Mouse (Mus musculus): ENCODE results near the gene Dzip1. TPM values are rescaled to one million over a fixed set of nuclear protein-coding genes. Genes with fewer than 3 reads are reported as not detected.

Dzip1 gene
- polyA plus RNA-seq, 1 experiment, result 47.2 TPM

- H3K9me3 ChIP-seq (replicated peaks; ENCODE audit: control insufficient read depth, insufficient read depth, low read length, poor library complexity, severe bottlenecking), result no peaks in the 10 kb centered on the region
- H3K27ac ChIP-seq (ENCODE audit: insufficient read depth, low read length), result no peak overlapping the region
- TF ChIP-seq CTCF (IDR thresholded peaks at IDR 0.05; ENCODE audit: low read depth, low read length) (no peak), POLR2A (IDR thresholded peaks at IDR 0.05; ENCODE audit: insufficient read depth, low read length) (no peak), EP300 (IDR thresholded peaks at IDR 0.05; ENCODE audit: insufficient read depth, low read depth, low read length) (no peak)
- no peak overlapping the region for H3K4me3 ChIP-seq (ENCODE audit: low read depth, low read length)
- H3K4me1 ChIP-seq (ENCODE audit: control insufficient read depth, insufficient read depth, low read length), result peaks cover 2% of the 10 kb centered on the region
- H3K27me3 ChIP-seq (ENCODE audit: control insufficient read depth, insufficient read depth, low read length, poor library complexity, severe bottlenecking), result no peaks in the 10 kb centered on the region
- H3K9ac ChIP-seq (ENCODE audit: low read depth, poor library complexity, severe bottlenecking), result no peak overlapping the region
- 0 out of 2 replicates have a peak, but pooled peaks cover 4% of the 10 kb centered on the region for H3K36me3 ChIP-seq (ENCODE audit: control insufficient read depth, insufficient read depth, low read length, poor library complexity, severe bottlenecking)
Measured at GRCm38 (mm10) chr14:118874786-118875415, 50.4 kb downstream of the Dzip1 start.

GRCm38 (mm10) chr14:118874126-118874525, 51.1 kb downstream of the Dzip1 start:
- Histone ChIP-seq H3K27me3 (ENCODE audit: control insufficient read depth, insufficient read depth, low read length, poor library complexity, severe bottlenecking) (no peaks in the 10 kb centered on the region), H3K4me3 (ENCODE audit: low read depth, low read length) (no peak overlapping the region), H3K36me3 (ENCODE audit: control insufficient read depth, insufficient read depth, low read length, poor library complexity, severe bottlenecking) (0 out of 2 replicates have a peak, but pooled peaks cover 2% of the 10 kb centered on the region), H3K9ac (ENCODE audit: low read depth, poor library complexity, severe bottlenecking) (no peak overlapping the region), H3K27ac (ENCODE audit: insufficient read depth, low read length) (no peak overlapping the region), H3K4me1 (ENCODE audit: control insufficient read depth, insufficient read depth, low read length) (peaks cover 1% of the 10 kb centered on the region), H3K9me3 (replicated peaks; ENCODE audit: control insufficient read depth, insufficient read depth, low read length, poor library complexity, severe bottlenecking) (no peaks in the 10 kb centered on the region)
- TF ChIP-seq EP300 (IDR thresholded peaks at IDR 0.05; ENCODE audit: insufficient read depth, low read depth, low read length) (no peak), POLR2A (IDR thresholded peaks at IDR 0.05; ENCODE audit: insufficient read depth, low read length) (no peak), CTCF (IDR thresholded peaks at IDR 0.05; ENCODE audit: low read depth, low read length) (no peak)

GRCm38 (mm10) chr14:118869712-118870111, 55.5 kb downstream of the Dzip1 start:
- Histone ChIP-seq H3K27me3 (ENCODE audit: control insufficient read depth, insufficient read depth, low read length, poor library complexity, severe bottlenecking) (no peaks in the 10 kb centered on the region), H3K9me3 (replicated peaks; ENCODE audit: control insufficient read depth, insufficient read depth, low read length, poor library complexity, severe bottlenecking) (no peaks in the 10 kb centered on the region), H3K4me1 (ENCODE audit: control insufficient read depth, insufficient read depth, low read length) (no peaks in the 10 kb centered on the region), H3K9ac (ENCODE audit: low read depth, poor library complexity, severe bottlenecking) (no peak overlapping the region), H3K27ac (ENCODE audit: insufficient read depth, low read length) (no peak overlapping the region), H3K36me3 (ENCODE audit: control insufficient read depth, insufficient read depth, low read length, poor library complexity, severe bottlenecking) (no peaks in the 10 kb centered on the region), H3K4me3 (ENCODE audit: low read depth, low read length) (no peak overlapping the region)
- TF ChIP-seq EP300 (IDR thresholded peaks at IDR 0.05; ENCODE audit: insufficient read depth, low read depth, low read length), result no peak
- no peak for TF ChIP-seq CTCF (IDR thresholded peaks at IDR 0.05; ENCODE audit: low read depth, low read length)

GRCm38 (mm10) chr14:118868102-118868724, 57.0 kb downstream of the Dzip1 start:
- Histone ChIP-seq H3K4me1 (ENCODE audit: control insufficient read depth, insufficient read depth, low read length) (no peaks in the 10 kb centered on the region), H3K27me3 (ENCODE audit: control insufficient read depth, insufficient read depth, low read length, poor library complexity, severe bottlenecking) (no peaks in the 10 kb centered on the region), H3K27ac (ENCODE audit: insufficient read depth, low read length) (no peak overlapping the region), H3K9me3 (replicated peaks; ENCODE audit: control insufficient read depth, insufficient read depth, low read length, poor library complexity, severe bottlenecking) (no peaks in the 10 kb centered on the region), H3K4me3 (ENCODE audit: low read depth, low read length) (no peak overlapping the region), H3K36me3 (ENCODE audit: control insufficient read depth, insufficient read depth, low read length, poor library complexity, severe bottlenecking) (no peaks in the 10 kb centered on the region), H3K9ac (ENCODE audit: low read depth, poor library complexity, severe bottlenecking) (no peak overlapping the region)
- TF ChIP-seq POLR2A (IDR thresholded peaks at IDR 0.05; ENCODE audit: insufficient read depth, low read length), result no peak
- no peak for TF ChIP-seq EP300 (IDR thresholded peaks at IDR 0.05; ENCODE audit: insufficient read depth, low read depth, low read length)
- TF ChIP-seq CTCF (IDR thresholded peaks at IDR 0.05; ENCODE audit: low read depth, low read length), result no peak

GRCm38 (mm10) chr14:118867366-118867765, 57.9 kb downstream of the Dzip1 start:
- no peak for TF ChIP-seq EP300 (IDR thresholded peaks at IDR 0.05; ENCODE audit: insufficient read depth, low read depth, low read length)
- no peak for TF ChIP-seq POLR2A (IDR thresholded peaks at IDR 0.05; ENCODE audit: insufficient read depth, low read length)
- TF ChIP-seq CTCF (IDR thresholded peaks at IDR 0.05; ENCODE audit: low read depth, low read length), result no peak
- Histone ChIP-seq H3K4me1 (ENCODE audit: control insufficient read depth, insufficient read depth, low read length) (no peaks in the 10 kb centered on the region), H3K9ac (ENCODE audit: low read depth, poor library complexity, severe bottlenecking) (no peak overlapping the region), H3K27ac (ENCODE audit: insufficient read depth, low read length) (no peak overlapping the region), H3K9me3 (replicated peaks; ENCODE audit: control insufficient read depth, insufficient read depth, low read length, poor library complexity, severe bottlenecking) (no peaks in the 10 kb centered on the region), H3K36me3 (ENCODE audit: control insufficient read depth, insufficient read depth, low read length, poor library complexity, severe bottlenecking) (no peaks in the 10 kb centered on the region), H3K27me3 (ENCODE audit: control insufficient read depth, insufficient read depth, low read length, poor library complexity, severe bottlenecking) (no peaks in the 10 kb centered on the region), H3K4me3 (ENCODE audit: low read depth, low read length) (no peak overlapping the region)

Measured in ES-Bruce4 (cell line).